Mouse (Mus musculus) liver, embryonic 14.5 days (tissue): ENCODE results near the gene Slc41a3. TPM values are rescaled to one million over a fixed set of nuclear protein-coding genes. Genes with fewer than 3 reads are reported as not detected.

Experiments used
- ATAC-seq: fragments of 200-750 bp; cut with Nextera tagmentation; 2 replicates; pipeline ENCODE4 v1.8.0; 2017; ENCODE audit warnings: moderate number of reproducible peaks, mild to moderate bottlenecking, moderate library complexity; ENCODE audit not compliant: insufficient read depth
- DNase-seq, 3 experiments: peaks; one replicate each; pipeline ENCODE4 v3.0.0-alpha.2; 2012 to 2013; ENCODE audit warnings: low read depth in 3 of 3, low spot score in 3 of 3
- H3K27ac ChIP-seq: fragments of 300-500 bp; sonication (generic); 2 replicates; pipeline ENCODE4 v1.5.1; 2014; ENCODE audit warnings: moderate library complexity, mild to moderate bottlenecking, control low read depth, inconsistent platforms
- H3K27me3 ChIP-seq: fragments of 300-500 bp; sonication (generic); 2 replicates; pipeline ENCODE4 v1.6.1; 2014; ENCODE audit warnings: mild to moderate bottlenecking, low read length, moderate library complexity; ENCODE audit not compliant: control insufficient read depth, insufficient read depth
- H3K36me3 ChIP-seq: fragments of 300-500 bp; sonication (generic); replicated peaks from 2 replicates; pipeline ENCODE4 v1.6.1; 2014; ENCODE audit warnings: low read depth; ENCODE audit not compliant: control insufficient read depth, insufficient read depth
- H3K4me1 ChIP-seq, 2 experiments: fragments of 200-500 bp in 1 of 2; fragments of 300-500 bp in 1 of 2; sonication (generic) in 1 of 2; replicated peaks; 2 replicates each; pipeline ENCODE4 v1.6.1; 2012 to 2014; ENCODE audit warnings: antibody characterized with exemption in 1 of 2, inconsistent platforms in 1 of 2, low read length in 1 of 2; ENCODE audit not compliant: control insufficient read depth in 2 of 2, insufficient read depth in 2 of 2
- H3K4me2 ChIP-seq: fragments of 300-500 bp; sonication (generic); 2 replicates; pipeline ENCODE4 v1.6.1; 2014; ENCODE audit warnings: low read depth, mild to moderate bottlenecking, control low read depth, moderate library complexity
- H3K4me3 ChIP-seq, 2 experiments: fragments of 200-500 bp in 1 of 2; fragments of 300-500 bp in 1 of 2; sonication (generic) in 1 of 2; 2 replicates each; pipeline ENCODE4 v1.5.1; 2012 to 2014; ENCODE audit warnings: low read depth in 2 of 2, low read length in 2 of 2, mild to moderate bottlenecking in 2 of 2, control low read depth in 1 of 2, inconsistent platforms in 1 of 2, moderate library complexity in 1 of 2; ENCODE audit not compliant: insufficient read depth in 1 of 2
- H3K9ac ChIP-seq: fragments of 300-500 bp; sonication (generic); replicated peaks from 2 replicates; pipeline ENCODE4 v1.6.1; 2014; ENCODE audit warnings: mild to moderate bottlenecking, control low read depth, moderate library complexity
- H3K9me3 ChIP-seq: fragments of 300-500 bp; sonication (generic); 2 replicates; pipeline ENCODE4 v1.6.1; 2016; ENCODE audit warnings: low read length, mixed read lengths; ENCODE audit not compliant: control insufficient read depth
- CTCF ChIP-seq: IDR thresholded peaks from 2 replicates; pipeline ENCODE4 v1.5.1; 2016; ENCODE audit warnings: antibody characterized with exemption, low read depth, control low read depth
- EP300 ChIP-seq: IDR thresholded peaks from 2 replicates; pipeline ENCODE4 v1.6.1; 2016; ENCODE audit warnings: antibody characterized with exemption, low read depth
- WGBS: fragments of 180-500 bp; shearing (Covaris S2); extraction: QIAGEN DNeasy Blood & Tissue Kit; methylation state at CpG from one replicate; pipeline ENCODE4 v1.1.7; 2014; ENCODE audit not compliant: insufficient replicate concordance; 5-methylcytosine and 5-hydroxymethylcytosine counted together
- polyA plus RNA-seq, 2 experiments: library from polyadenylated mRNA; depleted of rRNA in 1 of 2; stranded (reverse) in 1 of 2; unstranded in 1 of 2; fragments of >200 nt; fragmentation: Nextera tagmentation in 1 of 2; extraction: Ambion mirVana in 1 of 2; gene quantifications; 2 replicates each; pipeline versions ENCODE4 v1.2.1 to v1.2.3; 2012 to 2014

The Slc41a3 gene
- polyA plus RNA-seq (2012; rRNA removed) = 23.5 and 25.3 TPM in 2 replicates
- polyA plus RNA-seq (2014; fragmentation: Nextera tagmentation; extraction: Ambion mirVana) = 27.6 and 30.6 TPM in 2 replicates

DNA sequence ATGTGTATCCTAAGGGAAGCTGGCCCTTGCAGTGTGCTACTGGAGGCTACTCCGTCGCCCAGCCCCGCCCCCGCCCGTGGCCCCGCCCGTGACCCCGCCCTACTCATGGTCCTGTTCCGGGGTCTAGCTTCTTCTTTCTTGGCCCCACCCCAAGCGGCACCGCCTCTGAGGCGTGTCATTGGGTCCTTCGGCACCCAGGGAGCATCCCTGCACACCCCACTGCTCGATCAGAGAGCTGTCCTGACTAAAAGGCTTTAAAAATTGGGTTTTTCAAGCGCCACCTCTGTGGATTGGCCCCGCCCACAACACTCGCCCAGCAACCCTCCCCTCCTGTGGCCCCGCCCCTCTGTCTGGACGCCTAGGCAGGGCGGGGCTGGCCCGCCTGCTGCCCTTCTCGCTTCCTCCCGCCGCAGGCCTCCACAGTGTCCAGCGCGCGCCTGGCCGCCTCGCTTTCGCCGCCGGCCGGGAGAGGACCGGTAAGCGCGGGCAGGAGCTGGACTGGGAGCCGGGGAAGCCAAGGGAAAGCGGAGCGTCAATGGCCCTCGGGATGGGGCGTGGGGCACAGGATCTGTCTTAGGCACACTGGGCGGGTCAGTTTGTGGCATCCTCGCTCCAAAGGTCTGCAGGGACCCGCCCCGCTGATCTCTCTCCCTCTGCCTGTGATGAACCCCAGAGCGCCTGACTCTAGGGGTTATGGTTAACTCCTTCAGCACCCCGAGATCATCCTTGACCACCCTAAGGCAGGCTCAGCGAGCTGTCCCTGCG is at the start of gene Slc41a3:
Gene Slc41a3 (plus strand): TSS at position 193 of the 765 bp plus-strand sequence.
- TF ChIP-seq CTCF = no peak
- no peak for TF ChIP-seq EP300
- H3K4me3 ChIP-seq = peak within 1 kb of the TSS; percentile 71 to 81
- no peaks in the 10 kb centered on the region for H3K36me3 ChIP-seq
- H3K9me3 ChIP-seq = no peaks in the 10 kb centered on the region
- H3K4me2 ChIP-seq = peak within 1 kb of the TSS; percentile 74
- peak within 1 kb of the TSS; percentile 71 for H3K9ac ChIP-seq
- H3K27ac ChIP-seq = peak within 1 kb of the TSS; percentile 63
- H3K4me1 ChIP-seq = peaks cover 43 to 51% of the 10 kb centered on the region in 2 experiments
- DNase-seq (peak; percentile 79 to 83 (median 80)), ATAC-seq (peak; percentile 86)
- no peaks in the 10 kb centered on the region for H3K27me3 ChIP-seq
- 2% methylated on average over 49 of the region's 49 CpGs for WGBS

GRCm38 (mm10) chr6:90556534-90557058 is 47.9 kb upstream of the Slc41a3 start:
- H3K36me3 ChIP-seq = no peaks in the 10 kb centered on the region
- no peak for DNase-seq
- TF ChIP-seq CTCF = no peak
- TF ChIP-seq EP300 = no peak
- H3K9me3 ChIP-seq = no peaks in the 10 kb centered on the region
- H3K9ac ChIP-seq = no peak overlapping the region
- WGBS = 33% methylated on average over 2 of the region's 2 CpGs
- ATAC-seq = no peak
- no peaks in the 10 kb centered on the region for H3K27me3 ChIP-seq
- H3K4me2 ChIP-seq = no peak overlapping the region
- no peak overlapping the region for H3K4me3 ChIP-seq
- no peak overlapping the region for H3K27ac ChIP-seq
- 0 out of 4 replicates have a peak, but pooled peaks cover 0 to 2% of the 10 kb centered on the region in 2 experiments for H3K4me1 ChIP-seq

DNA sequence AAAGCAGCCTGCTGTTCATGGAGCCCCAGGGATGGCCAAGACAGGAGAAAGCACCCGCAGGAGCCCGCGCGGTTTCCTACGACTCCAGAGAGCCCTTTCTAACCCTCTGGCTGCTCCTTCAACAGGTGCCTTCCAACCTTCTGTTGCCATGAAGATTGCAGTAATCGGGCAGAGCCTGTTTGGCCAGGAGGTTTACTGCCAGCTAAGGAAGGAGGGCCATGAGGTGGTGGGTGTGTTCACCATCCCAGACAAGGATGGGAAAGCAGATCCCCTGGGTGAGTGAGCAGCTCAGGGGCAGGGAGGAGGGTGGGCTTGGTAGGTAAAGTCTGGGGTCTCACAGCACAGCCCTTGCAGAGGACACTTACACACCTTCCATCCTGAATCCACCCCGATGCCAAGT is 47.4 kb upstream of the Slc41a3 start:
- DNase-seq (no peak), ATAC-seq (no peak)
- 0 out of 4 replicates have a peak, but pooled peaks cover 0 to 2% of the 10 kb centered on the region in 2 experiments for H3K4me1 ChIP-seq
- no peak overlapping the region for H3K27ac ChIP-seq
- no peaks in the 10 kb centered on the region for H3K27me3 ChIP-seq
- no peak overlapping the region for H3K4me2 ChIP-seq
- H3K9ac ChIP-seq = no peak overlapping the region
- no peaks in the 10 kb centered on the region for H3K36me3 ChIP-seq
- TF ChIP-seq CTCF (no peak), EP300 (no peak)
- H3K9me3 ChIP-seq = no peaks in the 10 kb centered on the region
- 76% methylated on average over 7 of the region's 7 CpGs for WGBS
- no peak overlapping the region for H3K4me3 ChIP-seq

DNA sequence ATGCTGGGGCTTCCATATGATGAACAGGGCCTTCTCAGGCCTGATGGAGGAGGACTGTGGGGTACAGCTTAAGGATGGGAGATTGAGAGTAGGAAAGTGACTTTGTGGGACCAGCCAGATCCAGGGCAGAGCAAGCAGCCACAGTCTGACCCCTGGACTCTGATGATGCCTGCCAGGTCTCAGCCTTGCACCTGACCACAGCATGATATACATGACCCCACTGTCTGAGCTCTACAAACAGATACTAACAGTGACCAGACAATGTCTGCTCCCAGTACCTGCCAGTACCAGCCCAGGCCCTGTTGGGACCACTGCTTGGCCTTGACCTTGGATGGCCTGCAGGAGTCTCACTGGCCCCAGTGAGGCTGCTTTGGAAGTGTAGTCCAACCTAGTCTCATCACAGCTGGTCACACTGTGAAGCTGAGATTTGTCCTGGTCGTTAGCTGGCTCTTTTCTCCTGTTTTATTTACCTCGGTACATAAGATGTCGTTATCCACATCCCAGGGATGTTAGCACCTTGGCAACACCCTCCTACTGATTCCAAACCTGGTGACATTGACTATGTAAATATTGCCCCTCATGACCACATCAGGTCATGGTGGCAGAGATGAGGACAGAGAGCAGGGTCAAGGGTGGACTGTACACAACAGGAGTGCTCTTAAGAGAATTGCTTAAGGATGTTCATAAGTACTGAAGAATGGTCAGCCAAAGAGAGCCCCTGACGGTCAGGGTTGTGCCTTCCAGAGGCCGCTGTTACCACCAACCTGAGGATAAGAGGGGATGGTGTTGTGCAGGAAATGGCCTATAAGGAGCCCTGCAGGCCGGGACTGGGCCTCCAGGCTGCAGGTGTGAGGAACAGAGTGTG is 46.5 kb upstream of the Slc41a3 start:
- 61% methylated on average over 6 of the region's 6 CpGs for WGBS
- Histone ChIP-seq H3K4me1 (0 out of 4 replicates have a peak, but pooled peaks cover 0 to 2% of the 10 kb centered on the region in 2 experiments), H3K4me3 (no peak overlapping the region), H3K9ac (no peak overlapping the region), H3K9me3 (no peaks in the 10 kb centered on the region), H3K4me2 (no peak overlapping the region), H3K27me3 (no peaks in the 10 kb centered on the region), H3K36me3 (no peaks in the 10 kb centered on the region), H3K27ac (no peak overlapping the region)
- ATAC-seq (no peak), DNase-seq (no peak)
- TF ChIP-seq CTCF (no peak), EP300 (no peak)
